Mouse (Mus musculus) neural tube, embryonic 13.5 days (tissue): ENCODE measurements around the gene Slc22a30. TPM values are rescaled to one million over a fixed set of nuclear protein-coding genes. Genes with fewer than 3 reads are reported as not detected.
"Not testable (repeated sequence)": the region's sequence is repeated elsewhere in the genome, so short reads cannot be mapped to it uniquely, and the experiment has no call there.

Experiments
- ATAC-seq: fragments of 200-750 bp; cut with Nextera tagmentation; 2 replicates; pipeline ENCODE4 v1.8.0; 2017; ENCODE audit warnings: low read depth, mild to moderate bottlenecking, moderate TSS enrichment, moderate library complexity
- H3K27ac ChIP-seq: fragments of 300-500 bp; sonication (generic); replicated peaks from 2 replicates; pipeline ENCODE4 v1.5.1; 2015; ENCODE audit warnings: moderate library complexity, mild to moderate bottlenecking, inconsistent platforms
- H3K27me3 ChIP-seq: fragments of 300-500 bp; sonication (generic); 2 replicates; pipeline ENCODE4 v1.6.1; 2015; ENCODE audit warnings: mild to moderate bottlenecking, inconsistent platforms
- H3K36me3 ChIP-seq: fragments of 300-500 bp; sonication (generic); 2 replicates; pipeline ENCODE4 v1.6.1; 2015; ENCODE audit warnings: mild to moderate bottlenecking, inconsistent platforms
- H3K4me1 ChIP-seq: fragments of 300-500 bp; sonication (generic); replicated peaks from 2 replicates; pipeline ENCODE4 v1.6.1; 2015; ENCODE audit warnings: inconsistent platforms
- H3K4me2 ChIP-seq: fragments of 300-500 bp; sonication (generic); 2 replicates; pipeline ENCODE4 v1.6.1; 2015; ENCODE audit warnings: inconsistent platforms, mild to moderate bottlenecking, moderate library complexity
- H3K4me3 ChIP-seq: fragments of 300-500 bp; sonication (generic); 2 replicates; pipeline ENCODE4 v1.5.1; 2015; ENCODE audit warnings: mild to moderate bottlenecking, inconsistent platforms
- H3K9ac ChIP-seq: fragments of 300-500 bp; sonication (generic); 2 replicates; pipeline ENCODE4 v1.6.1; 2015; ENCODE audit warnings: moderate library complexity, mild to moderate bottlenecking, inconsistent platforms
- H3K9me3 ChIP-seq: fragments of 300-500 bp; sonication (generic); 2 replicates; pipeline ENCODE4 v1.6.1; 2016; ENCODE audit warnings: inconsistent platforms
- WGBS: fragments of 180-500 bp; shearing (Covaris S2); methylation state at CpG from one replicate; pipeline ENCODE4 v1.1.7; 2015; 5-methylcytosine and 5-hydroxymethylcytosine counted together
- polyA plus RNA-seq: library from polyadenylated mRNA; unstranded; fragments of >200 nt; fragmentation: Nextera tagmentation; extraction: Ambion mirVana; gene quantifications from 2 replicates; pipeline ENCODE4 v1.2.1, GENCODE M21; 2015

The Slc22a30 gene
- polyA plus RNA-seq, result not detected in 2 replicates

DNA sequence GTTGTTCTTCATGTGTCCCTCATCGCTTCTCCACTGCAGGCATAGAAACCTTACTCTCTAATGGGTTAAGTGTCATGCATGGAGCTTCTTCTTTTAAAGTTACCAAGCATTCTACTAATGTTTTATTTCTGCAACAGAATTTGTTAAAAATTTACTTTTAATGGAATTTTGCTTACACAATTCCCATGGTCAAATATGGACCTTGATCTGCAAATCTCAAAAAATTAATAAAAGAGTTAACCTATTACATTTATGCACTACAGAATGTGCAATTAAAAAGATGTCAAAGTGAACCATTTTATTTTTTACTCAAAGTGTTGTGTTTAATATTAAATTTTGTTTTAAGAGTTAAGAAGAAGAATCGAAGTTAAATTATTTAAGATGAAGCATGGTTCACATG, at the start of gene Slc22a30:
Gene Slc22a30, minus strand, starts transcription at position 101 of the 400 bp plus-strand sequence.
- not testable (repeated sequence) for H3K9ac ChIP-seq, H3K4me2 ChIP-seq, H3K4me1 ChIP-seq, H3K27ac ChIP-seq, ATAC-seq, H3K4me3 ChIP-seq, H3K36me3 ChIP-seq, H3K27me3 ChIP-seq, H3K9me3 ChIP-seq
- 94% methylated on average over 1 of the region's 2 CpGs for WGBS

DNA sequence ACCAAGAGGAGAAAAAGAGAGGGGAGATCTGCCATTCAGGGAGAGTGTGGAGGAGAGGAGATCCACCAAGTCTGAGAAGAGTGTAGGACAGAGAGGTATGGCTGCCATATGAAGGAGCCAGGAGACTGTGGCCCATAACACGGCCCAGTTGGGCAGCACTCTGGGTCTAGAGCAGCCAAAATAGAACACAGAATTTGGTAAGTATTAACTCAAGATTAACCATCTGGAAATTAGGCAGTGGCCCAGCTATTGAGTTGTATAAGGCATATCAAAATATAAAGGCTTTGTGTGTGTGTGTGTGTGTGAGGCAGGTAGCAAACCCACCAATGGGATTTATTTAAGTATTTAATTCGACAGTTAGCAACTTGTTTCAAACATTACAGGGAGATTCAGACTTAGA, 43.4 kb upstream of the Slc22a30 start:
- H3K4me2 ChIP-seq, result no peak overlapping the region
- no peak for ATAC-seq
- no peaks in the 10 kb centered on the region for H3K36me3 ChIP-seq
- no peaks in the 10 kb centered on the region for H3K27me3 ChIP-seq
- H3K4me3 ChIP-seq, result no peak overlapping the region
- no peak overlapping the region for H3K27ac ChIP-seq
- 80% methylated on average over 2 of the region's 2 CpGs for WGBS
- no peak overlapping the region for H3K9ac ChIP-seq
- no peaks in the 10 kb centered on the region for H3K4me1 ChIP-seq
- no peaks in the 10 kb centered on the region; the same call in 1 of the 2 replicates for H3K9me3 ChIP-seq

DNA sequence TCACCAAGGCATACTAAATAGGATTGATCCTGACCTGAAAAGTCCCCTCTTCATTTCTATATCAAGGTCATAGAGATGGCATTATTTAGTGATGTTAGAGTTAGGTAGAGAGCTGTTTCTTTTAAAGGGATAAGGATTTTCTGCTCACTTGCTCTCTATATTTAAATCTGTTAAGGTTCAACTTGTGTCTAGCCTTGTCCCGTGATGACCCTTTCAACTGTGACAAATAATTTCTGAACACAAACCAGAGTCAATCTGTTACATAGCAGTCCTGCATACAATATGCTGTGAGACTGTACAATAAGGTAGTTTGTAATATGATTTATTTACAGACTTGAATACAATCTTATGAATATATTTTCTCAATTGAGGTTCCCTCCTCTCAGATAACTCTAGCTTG, 42.6 kb upstream of the Slc22a30 start:
- WGBS, result 85% methylated on average over 1 of the region's 1 CpGs
- Histone ChIP-seq H3K9me3 (no peaks in the 10 kb centered on the region; the same call in 1 of the 2 replicates), H3K36me3 (no peaks in the 10 kb centered on the region), H3K9ac (no peak overlapping the region), H3K4me3 (no peak overlapping the region), H3K4me2 (no peak overlapping the region), H3K27ac (no peak overlapping the region), H3K4me1 (no peaks in the 10 kb centered on the region), H3K27me3 (no peaks in the 10 kb centered on the region)
- no peak for ATAC-seq

DNA sequence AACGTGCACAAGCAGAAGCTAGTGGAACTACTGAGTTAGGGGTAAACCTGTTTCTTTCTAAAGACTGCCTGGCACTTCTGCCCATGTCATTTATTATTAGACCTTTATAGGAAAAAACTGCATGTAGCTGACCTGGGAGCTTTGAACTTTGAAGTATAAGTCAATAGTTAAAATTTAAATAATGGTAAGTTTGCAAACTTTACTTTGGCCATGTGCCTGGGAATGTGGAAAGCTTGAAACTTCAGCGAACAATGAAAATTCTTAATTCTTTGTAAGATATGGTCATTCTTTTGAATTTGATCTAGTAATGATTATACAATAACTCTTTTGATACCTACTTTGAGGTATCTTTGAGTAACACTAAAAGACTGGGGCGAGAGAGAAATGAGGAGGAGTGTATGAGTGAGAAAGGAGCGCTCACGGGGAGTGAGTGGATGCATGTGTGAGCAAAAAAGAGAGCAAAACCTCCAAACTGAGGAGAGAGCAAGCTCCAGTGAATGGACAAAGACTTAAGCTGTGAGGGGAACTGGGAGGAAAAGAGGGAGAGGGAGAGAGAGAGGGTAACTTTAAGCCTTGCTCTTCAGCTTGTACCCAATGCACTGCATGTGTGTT, 26.2 kb upstream of the Slc22a30 start:
- H3K9me3 ChIP-seq, result no peaks in the 10 kb centered on the region
- no peaks in the 10 kb centered on the region for H3K36me3 ChIP-seq
- ATAC-seq, result no peak
- WGBS, result 86% methylated on average over 5 of the region's 5 CpGs
- H3K27ac ChIP-seq, result no peak overlapping the region
- H3K4me2 ChIP-seq, result no peak overlapping the region
- no peak overlapping the region for H3K4me3 ChIP-seq
- no peaks in the 10 kb centered on the region for H3K4me1 ChIP-seq
- no peak overlapping the region for H3K9ac ChIP-seq
- H3K27me3 ChIP-seq, result no peaks in the 10 kb centered on the region

DNA sequence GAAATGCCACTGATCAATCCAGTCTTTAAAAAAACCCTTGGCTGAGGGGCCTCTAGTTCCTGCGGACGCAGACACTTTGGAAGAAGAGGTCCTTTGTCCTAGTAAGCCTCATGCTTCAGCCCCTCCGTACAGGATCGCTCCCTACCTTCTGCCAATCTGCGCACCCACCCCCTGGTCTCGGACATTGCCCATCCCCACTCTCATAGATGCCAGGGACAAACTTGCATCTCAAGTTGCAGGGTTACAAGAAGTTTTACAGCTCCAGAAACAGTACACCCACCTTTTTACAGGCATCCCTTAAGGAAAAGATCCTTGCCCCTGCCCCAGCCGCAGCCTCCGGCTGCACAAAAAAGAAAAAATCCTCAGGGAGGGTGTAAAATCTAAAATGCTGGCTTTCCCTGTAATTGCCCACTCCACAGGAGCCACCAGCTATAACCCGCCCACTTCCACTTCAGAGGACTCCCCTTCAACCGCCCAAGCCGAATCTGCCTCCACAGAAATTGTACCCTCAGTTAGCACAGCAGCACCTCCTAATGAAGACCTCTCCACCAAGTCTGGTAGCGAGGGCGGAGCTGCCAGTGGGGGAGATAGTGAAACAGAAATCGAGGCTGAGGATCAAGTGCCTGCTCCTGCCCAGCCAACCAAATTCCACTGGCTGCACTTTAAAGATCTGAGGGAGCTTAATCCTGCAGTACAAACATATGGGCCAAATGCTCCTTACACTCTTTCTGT, 2.5 kb upstream of the Slc22a30 start:
- not testable (repeated sequence) for H3K4me3 ChIP-seq, H3K27me3 ChIP-seq, ATAC-seq, H3K9ac ChIP-seq, H3K27ac ChIP-seq, H3K4me1 ChIP-seq, H3K4me2 ChIP-seq, H3K36me3 ChIP-seq, H3K9me3 ChIP-seq
- whole genome bisulfite sequencing, result 42% methylated on average over 14 of the region's 14 CpGs

Other genes starting within 250 kb of the Slc22a30 start
- not detected in 2 replicates for gene Slc22a29, start 186.2 kb downstream of the Slc22a30 start, polyA plus RNA-seq
- 3.4 and 3.8 TPM in 2 replicates for gene Slc22a8, start 186.1 kb upstream of the Slc22a30 start, polyA plus RNA-seq
- gene Slc22a6, start 212.9 kb upstream of the Slc22a30 start, polyA plus RNA-seq, result 2.0 and 2.1 TPM in 2 replicates